Mouse (Mus musculus) cerebellum, adult 18-20 months (tissue): ENCODE measurements around the gene Tab3.

Experiments used
- DNase-seq, 2 experiments: peaks; one replicate each; pipeline ENCODE4 v3.0.0; 2021

Gene Tab3

DNA sequence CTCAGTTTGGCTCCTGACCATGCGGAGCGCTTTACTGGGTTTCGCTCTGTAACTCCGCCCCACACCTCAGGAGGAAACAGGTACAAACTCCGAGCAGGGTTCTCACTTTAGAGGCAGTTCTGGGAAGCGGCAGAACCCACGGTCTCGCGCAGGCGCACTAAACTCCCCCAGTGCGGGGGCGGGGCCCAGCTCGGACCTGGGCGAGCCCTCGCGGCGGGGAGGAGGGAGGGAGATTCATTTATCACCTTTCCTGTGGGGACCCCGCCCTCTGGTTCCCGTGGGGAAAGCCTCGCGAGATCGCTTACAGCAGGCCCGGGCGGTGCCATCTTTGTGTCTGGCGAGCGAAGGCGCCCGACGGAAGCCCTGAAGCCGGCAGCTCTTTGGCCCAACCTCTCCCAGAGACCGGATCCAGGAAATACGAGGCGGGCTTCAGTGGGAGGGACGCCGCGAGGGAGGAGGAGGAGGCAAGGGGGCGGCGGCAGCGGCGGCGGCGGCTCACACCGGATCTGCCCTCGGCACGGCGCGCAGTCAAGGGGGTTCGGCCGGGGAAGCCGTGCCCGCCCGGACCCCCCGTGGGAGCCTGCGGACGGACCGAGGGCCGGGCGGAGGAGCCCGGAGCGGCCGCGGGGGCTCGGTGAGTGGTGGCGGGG, at the start of gene Tab3:
Tab3 (plus strand) TSS at position 491 of the 650 bp plus-strand sequence.
- peak; percentile 93 to 95 for DNase-seq

DNA sequence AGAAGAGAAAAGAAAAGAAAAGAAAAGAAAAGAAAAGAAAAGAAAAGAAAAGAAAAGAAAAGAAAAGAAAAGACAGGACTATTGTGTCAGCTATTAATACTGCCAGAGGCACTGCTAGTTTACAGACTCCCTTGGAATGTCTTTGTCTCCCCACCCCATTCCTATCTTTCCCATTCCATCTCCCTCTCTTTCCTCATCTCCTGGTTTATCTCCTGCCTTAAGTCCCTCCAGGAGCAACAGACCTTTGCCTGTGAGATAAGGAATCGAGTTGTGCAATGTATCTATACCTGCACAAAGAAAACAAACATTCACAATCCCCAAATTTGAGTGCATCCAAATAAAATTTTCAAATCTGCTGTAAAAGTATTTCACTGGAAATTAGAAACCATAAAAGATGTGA, 48.3 kb upstream of the Tab3 start:
- DNase-seq = no peak

DNA sequence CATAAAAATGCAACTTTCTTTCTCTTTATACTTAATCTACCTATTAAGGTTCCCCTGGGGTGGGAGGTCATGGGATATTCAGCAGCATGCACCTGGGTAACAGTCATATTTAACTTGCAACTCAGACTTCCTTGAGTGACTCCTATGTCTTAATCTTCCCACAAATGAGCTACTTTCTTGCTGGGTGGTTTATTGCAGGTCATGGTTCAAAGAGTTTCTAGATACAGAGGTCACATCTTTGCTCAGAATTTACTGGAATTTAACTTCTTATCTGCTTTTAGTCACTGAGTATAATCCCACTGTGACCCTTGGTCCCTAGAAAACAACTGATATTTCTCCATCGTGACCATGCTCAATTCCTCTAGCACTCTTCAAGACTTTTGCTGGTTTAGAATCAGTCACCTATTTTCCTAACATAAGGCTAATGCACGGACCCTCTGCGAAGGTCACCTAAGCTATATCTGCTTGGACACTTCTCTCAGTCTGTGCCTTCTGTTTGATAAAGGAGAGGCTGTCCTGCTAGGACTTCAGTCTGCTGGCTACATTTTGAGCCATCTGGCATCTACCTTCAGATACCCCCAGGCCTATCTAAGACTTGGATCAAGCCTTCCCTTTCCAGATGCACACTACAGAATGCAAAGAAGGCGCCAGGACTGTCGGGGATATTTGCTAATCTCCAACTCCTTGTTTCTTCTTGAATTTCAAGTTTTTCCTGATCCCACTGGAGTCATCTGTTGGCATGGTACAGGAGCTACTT, 47.4 kb upstream of the Tab3 start:
- no peak for DNase-seq

DNA sequence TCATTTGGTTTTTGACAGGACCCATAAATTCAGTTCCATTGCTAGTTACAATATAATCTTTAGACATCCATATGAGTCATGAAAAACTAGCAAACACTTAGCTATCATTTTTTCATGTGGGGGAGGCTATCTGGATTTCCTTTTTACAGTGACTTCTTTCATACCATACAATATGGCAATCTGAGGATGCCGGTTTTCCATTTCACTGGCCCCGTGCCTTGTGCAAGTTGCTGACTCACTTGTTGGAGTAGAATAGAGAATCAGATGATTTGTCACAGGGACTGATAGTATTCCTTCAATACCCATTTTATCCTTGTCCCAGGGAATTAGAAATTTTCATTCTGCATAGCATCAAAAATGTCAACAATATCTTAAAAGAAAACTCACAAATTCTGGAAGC, 14.9 kb upstream of the Tab3 start:
- no peak for DNase-seq

DNA sequence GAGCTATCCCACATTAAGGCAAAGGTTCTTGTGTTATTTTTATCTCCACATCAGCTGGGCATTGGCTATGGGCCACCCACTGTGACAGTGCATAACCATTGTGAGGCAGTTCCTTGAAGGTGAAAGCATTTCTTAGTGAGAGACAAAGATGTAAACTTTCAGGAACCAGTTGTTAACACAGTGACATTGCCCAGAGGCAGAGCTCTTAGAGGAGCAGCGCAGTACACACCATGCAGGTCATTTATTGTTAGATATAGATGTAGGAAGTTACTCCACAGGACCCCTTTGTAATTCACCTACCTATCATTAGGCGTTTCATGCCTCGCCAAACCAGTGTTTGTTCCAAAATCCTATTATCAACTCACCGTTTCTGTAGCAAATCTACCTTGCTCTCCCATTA, 7.6 kb upstream of the Tab3 start:
- DNase-seq = no peak

DNA sequence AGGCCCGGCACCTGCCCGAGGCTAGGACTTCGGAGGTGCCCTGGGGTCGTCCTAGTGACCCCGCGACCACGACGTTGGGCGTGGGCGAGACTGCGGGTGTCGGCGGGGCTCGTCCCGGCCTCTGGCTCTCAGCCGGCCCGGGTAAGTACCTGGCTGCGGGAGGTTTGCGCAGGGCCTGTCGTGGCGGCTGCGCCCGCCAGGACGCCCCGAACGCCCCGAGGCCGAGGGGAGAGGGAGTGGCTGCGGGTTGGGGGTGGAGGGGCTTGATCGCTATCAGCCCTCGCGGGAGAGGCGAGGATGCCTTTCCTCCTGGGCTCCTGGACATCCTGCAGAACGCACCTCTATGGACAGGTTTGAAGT, 340 bp downstream of the Tab3 start:
- no peak for DNase-seq

DNA sequence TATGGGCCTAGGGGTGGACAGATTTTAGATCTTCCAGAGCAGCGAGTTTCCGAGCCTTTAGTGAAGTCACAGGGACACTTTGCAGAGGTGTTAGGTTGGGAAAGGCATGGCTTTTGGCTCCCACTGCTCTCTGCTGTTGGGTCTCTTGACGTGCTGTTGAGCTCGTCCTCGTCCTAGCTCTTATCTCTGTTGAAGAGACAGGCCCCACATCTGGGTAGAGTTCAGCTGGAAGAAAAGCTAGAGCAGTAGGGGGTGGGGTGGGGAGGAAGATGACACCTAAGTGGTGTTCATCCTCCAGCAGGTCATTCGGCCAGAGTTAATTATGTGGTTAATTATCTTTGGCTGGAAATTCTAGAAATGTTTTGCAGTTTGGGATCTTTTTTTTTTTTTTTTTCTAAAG, 2.5 kb downstream of the Tab3 start:
- no peak for DNase-seq

DNA sequence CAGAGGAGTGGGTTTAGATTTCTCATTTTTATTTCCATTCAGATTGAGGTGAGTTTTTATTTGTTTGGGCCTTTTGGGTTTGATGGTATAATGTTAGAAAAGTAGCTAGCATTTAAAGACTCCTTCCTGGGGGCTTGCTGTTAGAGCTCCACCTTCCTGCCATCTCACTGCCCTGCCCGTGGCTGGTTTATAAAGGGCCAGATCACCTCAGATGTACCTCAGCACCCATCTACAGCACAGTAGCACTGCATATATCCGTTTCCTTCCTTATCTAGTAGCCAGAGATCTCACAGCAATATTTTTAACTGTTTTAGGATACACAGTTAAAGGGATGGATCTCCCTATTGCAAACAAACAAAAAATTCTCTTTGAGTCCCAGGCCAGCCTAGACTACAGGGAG, 6.9 kb downstream of the Tab3 start:
- DNase-seq = no peak

DNA sequence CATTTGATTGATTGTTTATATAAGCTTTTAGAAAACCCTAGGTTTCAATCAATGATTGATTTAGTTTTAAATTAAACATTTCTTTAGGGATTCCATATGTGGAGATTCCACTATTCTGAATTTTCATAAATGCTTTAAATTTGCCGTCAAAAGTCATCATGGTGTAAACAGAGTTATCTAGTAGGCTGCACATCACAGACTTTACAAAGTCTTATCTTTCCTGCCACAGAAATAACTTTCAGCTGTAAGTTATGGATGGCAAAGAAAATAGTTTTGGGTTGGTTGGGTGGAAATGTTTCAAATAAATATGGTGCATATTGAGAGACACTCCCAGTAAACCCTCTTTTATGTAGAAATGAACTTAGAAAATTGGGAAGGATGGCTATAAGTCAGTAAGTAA, 8.7 kb downstream of the Tab3 start:
- no peak for DNase-seq

DNA sequence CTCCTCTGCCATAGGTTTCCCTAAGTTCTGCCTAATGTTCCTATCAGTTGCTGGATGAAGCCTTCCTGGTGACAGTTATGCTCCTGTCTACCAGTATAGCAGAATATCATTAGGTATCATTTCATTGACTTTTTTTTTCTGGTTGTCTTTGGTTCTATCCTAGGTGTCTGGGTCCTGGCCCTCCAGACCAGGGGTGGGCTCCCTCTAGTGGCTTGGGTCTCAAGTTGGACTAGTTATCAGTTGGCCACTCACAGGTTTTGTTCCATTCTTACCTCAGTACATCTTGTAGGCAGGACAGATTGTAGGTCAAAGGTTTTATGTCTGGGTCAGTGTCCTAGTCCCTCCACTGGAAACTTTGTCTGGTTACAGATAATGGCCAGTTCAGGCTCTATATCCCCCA, 11.8 kb downstream of the Tab3 start:
- no peak for DNase-seq

DNA sequence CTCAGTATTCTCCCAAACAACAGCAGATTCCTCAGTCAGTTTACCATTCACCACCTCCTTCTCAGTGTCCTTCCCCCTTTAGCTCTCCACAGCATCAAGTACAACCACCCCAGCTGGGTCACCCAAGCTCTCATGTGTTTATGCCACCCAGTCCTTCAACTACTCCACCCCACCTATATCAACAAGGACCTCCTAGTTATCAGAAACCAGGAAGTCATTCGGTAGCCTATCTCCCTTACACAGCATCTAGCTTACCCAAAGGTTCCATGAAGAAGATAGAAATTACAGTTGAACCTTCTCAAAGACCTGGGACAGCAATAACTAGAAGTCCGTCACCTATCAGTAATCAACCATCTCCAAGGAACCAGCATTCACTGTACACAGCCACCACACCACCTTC, 40.9 kb downstream of the Tab3 start:
- no peak for DNase-seq

DNA sequence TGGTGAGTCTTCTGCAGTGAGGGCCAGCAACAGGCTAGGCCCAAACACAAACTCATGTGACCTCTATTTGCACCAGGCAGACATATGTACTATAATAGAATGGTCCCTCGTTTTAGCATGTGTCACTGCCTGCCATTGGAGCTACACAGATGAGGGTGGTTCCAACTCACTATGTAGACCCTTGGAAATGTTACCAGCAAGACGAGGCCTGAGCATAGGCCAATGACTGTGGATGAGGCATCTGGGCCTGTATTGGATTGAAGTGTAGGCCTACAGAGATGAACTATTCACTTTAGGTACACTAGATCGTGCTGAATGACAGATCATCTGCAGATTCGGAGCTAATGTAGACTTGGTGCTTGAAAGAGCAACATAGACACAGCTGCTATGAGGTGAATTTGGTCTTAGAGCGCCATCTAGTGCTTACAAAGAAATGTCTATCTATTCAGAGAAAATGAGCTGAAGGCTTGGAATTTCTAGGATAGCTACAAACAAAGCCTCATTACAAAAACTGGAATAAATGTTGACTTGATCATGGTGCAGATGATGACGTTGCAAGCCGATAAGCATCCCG, 72.5 kb downstream of the Tab3 start:
- DNase-seq = peak; percentile 14 to 17

DNA sequence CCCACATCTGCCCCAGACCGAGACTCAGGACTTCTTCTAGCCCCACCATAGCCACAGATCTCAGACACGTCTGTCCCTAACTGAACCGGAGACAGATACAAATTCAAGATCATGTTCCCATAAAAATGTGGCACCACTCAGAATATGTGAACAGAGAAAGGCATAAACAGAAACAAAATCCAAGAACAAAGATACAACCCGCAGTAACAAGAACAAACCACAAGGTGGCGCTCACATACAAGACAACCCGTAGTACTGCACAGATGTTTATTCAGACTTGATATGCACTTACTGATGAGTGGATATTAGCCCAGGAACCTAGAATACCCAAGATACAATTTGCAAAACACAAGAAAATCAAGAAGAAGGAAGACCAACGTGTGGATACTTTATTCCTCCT, 103.0 kb downstream of the Tab3 start:
- DNase-seq = peak; percentile 8 to 44

DNA sequence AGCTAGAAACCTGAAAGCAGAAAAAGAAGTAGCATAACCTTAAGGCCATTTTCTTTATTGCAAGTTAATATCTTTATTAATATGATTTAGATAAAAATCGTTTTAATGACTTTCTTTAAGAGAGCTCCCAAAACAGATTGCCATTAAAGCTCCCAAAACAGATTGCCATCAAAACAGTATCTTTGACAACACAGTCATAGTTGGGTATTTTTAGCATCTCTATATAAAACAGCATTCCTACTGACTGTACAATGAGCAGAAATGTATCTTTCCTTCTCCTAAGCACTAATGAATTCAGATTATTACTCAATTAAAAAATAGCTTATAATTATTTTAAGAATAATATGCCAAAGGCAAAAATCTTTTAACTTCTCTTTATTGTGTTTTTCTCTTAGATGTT, 108.3 kb downstream of the Tab3 start:
- DNase-seq = no peak

DNA sequence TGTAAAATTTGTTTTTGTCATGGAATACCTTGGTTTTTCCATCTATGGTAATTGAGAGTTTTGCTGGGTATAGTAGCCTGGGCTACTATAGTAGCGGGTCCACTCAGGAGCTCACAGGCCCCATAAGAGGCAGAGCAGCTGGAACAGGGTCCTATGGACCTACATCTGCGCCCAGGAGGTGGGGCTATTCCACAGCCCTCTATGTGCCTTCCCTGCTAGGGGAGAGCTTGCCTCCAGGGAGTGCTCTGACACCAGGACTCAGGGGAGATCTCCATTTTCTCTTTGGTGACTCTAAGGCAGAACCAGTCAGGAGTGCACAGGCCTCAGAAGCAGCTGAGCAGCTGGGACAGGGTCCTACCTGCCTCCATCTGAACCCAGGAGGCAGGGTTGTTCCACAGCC, 109.9 kb downstream of the Tab3 start:
- no peak for DNase-seq
